ENCODE assay signal across 8 mouse cellular contexts in the genomic region with DNA sequence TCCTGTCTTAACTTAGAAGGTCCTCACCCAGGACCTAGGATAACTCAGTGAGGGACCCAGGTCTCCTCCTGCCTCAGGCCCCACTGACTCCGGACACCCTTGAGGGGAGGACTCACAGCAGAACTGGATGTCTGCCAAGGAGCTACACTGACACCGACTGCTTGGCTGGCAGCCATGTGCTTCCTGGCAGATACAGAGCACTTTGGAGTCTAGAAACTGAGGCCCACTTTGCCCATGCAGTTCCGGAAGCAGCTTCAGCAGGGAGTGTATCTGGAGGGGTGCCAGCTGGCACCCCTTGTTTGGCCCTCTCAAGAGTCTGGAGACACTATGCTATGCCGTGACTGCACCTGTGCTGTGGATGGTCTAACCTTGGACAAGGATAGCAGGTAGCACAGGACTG. TPM values are rescaled to one million over a fixed set of nuclear protein-coding genes. Genes with fewer than 3 reads are reported as not detected.
DNase-seq lines count a peak whose midpoint lies in the region; ATAC-seq and TF ChIP-seq lines count a peak whose summit lies in the region.

No protein-coding gene starts in this region.

- H3K27ac ChIP-seq in hindbrain, embryonic 12.5 days, result no peak overlapping the region
- no peak overlapping the region for H3K27ac ChIP-seq in hindbrain, embryonic 11.5 days (ENCODE audit: low read depth, low read length)
- peak overlapping the region; percentile 47; the same call in 1 of the 2 replicates for H3K27ac ChIP-seq in cortical plate, adult 2 months (ENCODE audit: insufficient read depth, low read length)

- 60% methylated on average over 4 of the region's 4 CpGs for WGBS in hindbrain, embryonic 12.5 days
- 84% methylated on average over 4 of the region's 4 CpGs for WGBS in hindbrain, embryonic 11.5 days

- no peak overlapping the region for H3K4me2 ChIP-seq in hindbrain, embryonic 12.5 days (replicated peaks)
- H3K4me2 ChIP-seq in hindbrain, embryonic 11.5 days (replicated peaks; ENCODE audit: low read depth, low read length), result no peak overlapping the region

- H3K4me1 ChIP-seq in hindbrain, embryonic 12.5 days, result peaks cover 10% of the 10 kb centered on the region
- no peaks in the 10 kb centered on the region; the same call in 1 of the 2 replicates for H3K4me1 ChIP-seq in hindbrain, embryonic 11.5 days (replicated peaks; ENCODE audit: control insufficient read depth, insufficient read depth, low read length)
- H3K4me1 ChIP-seq in cortical plate, adult 2 months (ENCODE audit: control insufficient read depth, insufficient read depth, low read length), result peaks cover 5% of the 10 kb centered on the region

- ATAC-seq in hindbrain, embryonic 12.5 days (ENCODE audit: low FRiP score), result 0 out of 2 replicates have a peak, but pooled peaks have one; percentile 15
- no peak for ATAC-seq in hindbrain, embryonic 11.5 days (ENCODE audit: low FRiP score)

- no peak overlapping the region for H3K4me3 ChIP-seq in hindbrain, embryonic 12.5 days
- H3K4me3 ChIP-seq in hindbrain, embryonic 11.5 days (ENCODE audit: low read depth, low read length), result no peak overlapping the region
- no peak overlapping the region for H3K4me3 ChIP-seq in cortical plate, adult 2 months (ENCODE audit: insufficient read depth, low read length)

- no peaks in the 10 kb centered on the region for H3K36me3 ChIP-seq in hindbrain, embryonic 12.5 days
- no peaks in the 10 kb centered on the region for H3K36me3 ChIP-seq in hindbrain, embryonic 11.5 days (ENCODE audit: control insufficient read depth, insufficient read depth, low read length)

- no peak for DNase-seq in hindbrain, embryonic 11.5 days (ENCODE audit: low spot score)
- DNase-seq in MN1 (ENCODE audit: low spot score), result peak; percentile 89
- peak; percentile 85 for DNase-seq in heart, postnatal 4 days
- peak; percentile 88 to 90 for DNase-seq in left cerebral cortex, postnatal 10 days (ENCODE audit: extremely low spot score in 1 of 2, low spot score in 2 of 2)
- peak; percentile 84 for DNase-seq in right cerebral cortex, adult 18-20 months
- DNase-seq in urinary bladder, adult 18-20 months (ENCODE audit: low spot score in 2 of 2), result no peak

- TF ChIP-seq CTCF in cortical plate, adult 2 months (IDR thresholded peaks at IDR 0.05; ENCODE audit: extremely low read depth, insufficient read depth, low read length), result no peak

- peaks cover 28% of the 10 kb centered on the region for H3K27me3 ChIP-seq in hindbrain, embryonic 12.5 days
- H3K27me3 ChIP-seq in hindbrain, embryonic 11.5 days (ENCODE audit: control insufficient read depth, insufficient read depth, low read length), result peaks cover 4% of the 10 kb centered on the region

- H3K9me3 ChIP-seq in hindbrain, embryonic 12.5 days (replicated peaks), result no peaks in the 10 kb centered on the region
- no peaks in the 10 kb centered on the region for H3K9me3 ChIP-seq in hindbrain, embryonic 11.5 days (ENCODE audit: control insufficient read depth, low read length)

- no peak overlapping the region for H3K9ac ChIP-seq in hindbrain, embryonic 12.5 days
- H3K9ac ChIP-seq in hindbrain, embryonic 11.5 days (ENCODE audit: low read depth, low read length), result no peak overlapping the region

- intact Hi-C loops in left cerebral cortex, postnatal 10 days (cut with DNase I), result no loop called here

- TF ChIP-seq POLR2A in cortical plate, adult 2 months (IDR thresholded peaks at IDR 0.05; ENCODE audit: extremely low read depth, insufficient read depth, low read length), result no peak

RNA-seq across cellular contexts. Expression of a gene that starts 9.7 kb away (rescaled TPM):
- 22.3 and 23.4 TPM in 2 replicates for polyA plus RNA-seq in hindbrain, embryonic 12.5 days (2016; fragmentation: Nextera tagmentation; extraction: Ambion mirVana)
- 20.9 and 23.2 TPM in 2 replicates for polyA plus RNA-seq in hindbrain, embryonic 11.5 days (2014; fragmentation: Nextera tagmentation; extraction: Ambion mirVana)
- polyA plus RNA-seq in cortical plate, adult 2 months (2012; rRNA removed), result 16.9 and 17.4 TPM in 2 replicates
- total RNA-seq in heart, postnatal 4 days (2021), result 10 to 100 TPM; 15.5 to 16.6 TPM
- 1 to 10 TPM; 7.8 to 8.2 TPM for total RNA-seq in left cerebral cortex, postnatal 10 days (2021)

RNA-seq across cellular contexts. Expression of a gene that starts 11.9 kb away (rescaled TPM):
- polyA plus RNA-seq in hindbrain, embryonic 12.5 days (2016; fragmentation: Nextera tagmentation; extraction: Ambion mirVana), result 0.33 and 0.49 TPM in 2 replicates
- polyA plus RNA-seq in hindbrain, embryonic 11.5 days (2014; fragmentation: Nextera tagmentation; extraction: Ambion mirVana), result 1.4 and 3.3 TPM in 2 replicates
- 0.35 and 0.44 TPM in 2 replicates for polyA plus RNA-seq in cortical plate, adult 2 months (2012; rRNA removed)
- total RNA-seq in heart, postnatal 4 days (2021), result under 1 TPM; 0.70 to 0.91 TPM
- total RNA-seq in left cerebral cortex, postnatal 10 days (2021), result under 1 TPM; 0.45 to 0.67 TPM

RNA-seq across cellular contexts. Expression of a gene that starts 18.8 kb away (rescaled TPM):
- 36.9 and 39.2 TPM in 2 replicates for polyA plus RNA-seq in hindbrain, embryonic 12.5 days (2016; fragmentation: Nextera tagmentation; extraction: Ambion mirVana)
- polyA plus RNA-seq in hindbrain, embryonic 11.5 days (2014; fragmentation: Nextera tagmentation; extraction: Ambion mirVana), result 17.4 and 18.7 TPM in 2 replicates
- 23.6 and 24.7 TPM in 2 replicates for polyA plus RNA-seq in cortical plate, adult 2 months (2012; rRNA removed)
- 1 to 10 TPM; 1.3 to 3.2 TPM for total RNA-seq in heart, postnatal 4 days (2021)
- 1 to 10 TPM; 5.4 to 7.5 TPM for total RNA-seq in left cerebral cortex, postnatal 10 days (2021)

RNA-seq across cellular contexts. Expression of a gene that starts 24.9 kb away (rescaled TPM):
- polyA plus RNA-seq in hindbrain, embryonic 12.5 days (2016; fragmentation: Nextera tagmentation; extraction: Ambion mirVana), result 87.1 and 93.5 TPM in 2 replicates
- 82.1 and 85.2 TPM in 2 replicates for polyA plus RNA-seq in hindbrain, embryonic 11.5 days (2014; fragmentation: Nextera tagmentation; extraction: Ambion mirVana)
- 135 and 141 TPM in 2 replicates for polyA plus RNA-seq in cortical plate, adult 2 months (2012; rRNA removed)
- 10 to 100 TPM; 29.4 to 30.8 TPM for total RNA-seq in heart, postnatal 4 days (2021)
- 10 to 100 TPM; 45.9 to 47.5 TPM for total RNA-seq in left cerebral cortex, postnatal 10 days (2021)

RNA-seq across cellular contexts. Expression of a gene that starts 29.1 kb away (rescaled TPM):
- polyA plus RNA-seq in hindbrain, embryonic 12.5 days (2016; fragmentation: Nextera tagmentation; extraction: Ambion mirVana), result 9.3 and 10.1 TPM in 2 replicates
- polyA plus RNA-seq in hindbrain, embryonic 11.5 days (2014; fragmentation: Nextera tagmentation; extraction: Ambion mirVana), result 5.3 and 6.8 TPM in 2 replicates
- 20.8 and 21.3 TPM in 2 replicates for polyA plus RNA-seq in cortical plate, adult 2 months (2012; rRNA removed)
- 1 to 10 TPM; 1.4 to 2.2 TPM for total RNA-seq in heart, postnatal 4 days (2021)
- 10 to 100 TPM; 48.1 to 48.2 TPM for total RNA-seq in left cerebral cortex, postnatal 10 days (2021)

Comparison
In these comparisons a context has a peak if more than half of its experiments do, and no peak if none do; other contexts are left out.
1. DNase-seq: peak in MN1 (single experiment), heart, postnatal 4 days (single experiment), left cerebral cortex, postnatal 10 days (2 of 2) and right cerebral cortex, adult 18-20 months (single experiment); none in hindbrain, embryonic 11.5 days (single experiment) and urinary bladder, adult 18-20 months (0 of 2).